Comparison of ENCODE assay signal across 12 mouse cellular contexts in the genomic region with DNA sequence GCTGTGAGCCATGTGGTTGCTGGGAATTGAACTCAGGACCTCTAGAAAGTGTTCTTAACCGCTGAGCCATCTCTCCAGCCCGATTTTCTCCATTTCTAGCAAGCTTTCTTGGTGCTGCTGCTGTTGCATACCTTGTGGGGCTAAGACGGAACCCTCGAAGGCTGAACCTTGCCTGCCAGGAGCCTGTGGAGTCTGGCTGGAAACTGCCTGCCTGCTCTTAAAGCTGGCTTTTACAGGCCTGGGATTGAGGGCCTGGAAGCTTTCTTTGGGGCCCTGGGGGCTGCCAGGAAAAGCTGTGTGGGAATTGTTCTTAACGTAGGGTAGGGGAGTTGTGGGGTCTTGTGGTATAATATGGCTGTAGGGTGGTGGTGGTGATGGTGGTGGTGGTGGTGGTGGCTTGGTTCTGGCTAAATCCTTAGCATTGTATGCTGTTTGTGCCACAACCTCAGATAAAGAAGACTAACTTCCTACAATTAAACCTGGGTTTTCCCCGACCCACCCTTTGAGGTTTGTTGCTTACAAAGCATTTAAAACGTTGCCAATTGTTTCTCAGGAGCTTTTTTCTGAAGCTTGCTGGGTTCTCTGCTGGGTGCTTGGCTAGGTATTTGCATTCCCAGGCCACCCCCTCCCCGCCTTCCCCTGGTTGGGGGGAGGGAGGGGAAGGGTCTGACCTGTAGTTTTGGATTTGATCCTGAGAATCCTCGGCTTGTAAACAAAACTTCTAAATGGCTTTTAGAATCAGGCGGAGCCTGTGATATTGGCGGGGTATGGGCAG. TPM values are rescaled to one million over a fixed set of nuclear protein-coding genes. Genes with fewer than 3 reads are reported as not detected.
DNase-seq lines count a peak whose midpoint lies in the region; ATAC-seq and TF ChIP-seq lines count a peak whose summit lies in the region.
"Had no signal": no experiment of that assay in that cellular context is flagged by ENCODE, and none has a peak within 500 bp of the region (broad histone marks: within the 10 kb centered on the region; RNA-seq: fewer than 3 reads in every experiment).

No protein-coding gene starts in this region.

- ATAC-seq in heart, embryonic 11.5 days (replicated peaks; ENCODE audit: insufficient number of reproducible peaks, low FRiP score, low TSS enrichment) = no peak
- ATAC-seq in liver, postnatal 0 days = no peak
- ATAC-seq in embryonic facial prominence, embryonic 13.5 days (ENCODE audit: insufficient number of reproducible peaks, insufficient read depth, low FRiP score, low TSS enrichment, low read depth) = no peak
- ATAC-seq in neural tube, embryonic 15.5 days (ENCODE audit: low FRiP score) = no peak

- no peak for TF ChIP-seq POLR2A in liver, adult 2 months (IDR thresholded peaks at IDR 0.05; ENCODE audit: extremely low read depth, insufficient read depth, low read length)

- 23% methylated on average over 11 of the region's 11 CpGs for WGBS in heart, embryonic 10.5 days
- WGBS in heart, embryonic 11.5 days (ENCODE audit: insufficient replicate concordance) = 34% methylated on average over 11 of the region's 11 CpGs
- 73% methylated on average over 11 of the region's 11 CpGs for WGBS in liver, adult 2 months
- 59% methylated on average over 11 of the region's 11 CpGs for WGBS in liver, postnatal 0 days (ENCODE audit: insufficient replicate concordance)
- WGBS in embryonic facial prominence, embryonic 13.5 days = 41% methylated on average over 11 of the region's 11 CpGs
- WGBS in neural tube, embryonic 15.5 days = 23% methylated on average over 11 of the region's 11 CpGs

- H3K36me3 ChIP-seq in heart, embryonic 10.5 days = no peaks in the 10 kb centered on the region
- H3K36me3 ChIP-seq in heart, embryonic 11.5 days (ENCODE audit: control insufficient read depth, insufficient read depth, low read length) = no peaks in the 10 kb centered on the region
- no peaks in the 10 kb centered on the region for H3K36me3 ChIP-seq in liver, adult 2 months (ENCODE audit: control insufficient read depth, insufficient read depth, low read length)
- no peaks in the 10 kb centered on the region for H3K36me3 ChIP-seq in liver, postnatal 0 days (replicated peaks; ENCODE audit: insufficient read depth, low read length)
- 0 out of 2 replicates have a peak, but pooled peaks cover 4% of the 10 kb centered on the region for H3K36me3 ChIP-seq in embryonic facial prominence, embryonic 13.5 days
- no peaks in the 10 kb centered on the region for H3K36me3 ChIP-seq in neural tube, embryonic 15.5 days
- H3K36me3 ChIP-seq: midbrain, embryonic 10.5 days had no signal

- no peak for TF ChIP-seq CTCF in liver, adult 2 months (IDR thresholded peaks at IDR 0.05; ENCODE audit: low read depth, low read length)
- TF ChIP-seq CTCF in liver, postnatal 0 days (IDR thresholded peaks at IDR 0.05; ENCODE audit: low read depth) = no peak

- H3K9ac ChIP-seq in heart, embryonic 11.5 days (ENCODE audit: low read depth, low read length) = no peak overlapping the region
- no peak overlapping the region for H3K9ac ChIP-seq in liver, adult 2 months (ENCODE audit: low read depth, low read length)
- no peak overlapping the region for H3K9ac ChIP-seq in liver, postnatal 0 days (replicated peaks)
- H3K9ac ChIP-seq in embryonic facial prominence, embryonic 13.5 days = no peak overlapping the region
- H3K9ac ChIP-seq in neural tube, embryonic 15.5 days (replicated peaks) = no peak overlapping the region

- H3K27ac ChIP-seq in heart, embryonic 10.5 days = peak overlapping the region; percentile 73
- H3K27ac ChIP-seq in heart, embryonic 11.5 days (ENCODE audit: low read depth, low read length) = no peak overlapping the region
- H3K27ac ChIP-seq in liver, adult 2 months (replicated peaks; ENCODE audit: insufficient read depth, low read depth, low read length) = peak overlapping the region; percentile 22
- no peak overlapping the region for H3K27ac ChIP-seq in liver, postnatal 0 days (ENCODE audit: low read depth)
- peak overlapping the region; percentile 0; the same call in 1 of the 2 replicates for H3K27ac ChIP-seq in embryonic facial prominence, embryonic 13.5 days
- 0 out of 2 replicates have a peak overlapping the region, but pooled peaks have one; percentile 33 for H3K27ac ChIP-seq in neural tube, embryonic 15.5 days (replicated peaks)
- H3K27ac ChIP-seq: midbrain, embryonic 10.5 days had no signal

- peaks cover 76% of the 10 kb centered on the region for H3K4me1 ChIP-seq in heart, embryonic 10.5 days
- H3K4me1 ChIP-seq in heart, embryonic 11.5 days (ENCODE audit: control insufficient read depth, insufficient read depth, low read length) = peaks cover 57% of the 10 kb centered on the region
- peaks cover 2% of the 10 kb centered on the region; the same call in 1 of the 2 replicates for H3K4me1 ChIP-seq in liver, adult 2 months (ENCODE audit: control insufficient read depth, insufficient read depth, low read length)
- H3K4me1 ChIP-seq in liver, postnatal 0 days (ENCODE audit: insufficient read depth) = peaks cover 12% of the 10 kb centered on the region
- H3K4me1 ChIP-seq in embryonic facial prominence, embryonic 13.5 days = peaks cover 88% of the 10 kb centered on the region
- peaks cover 31% of the 10 kb centered on the region for H3K4me1 ChIP-seq in neural tube, embryonic 15.5 days

- TF ChIP-seq EP300 in liver, postnatal 0 days (IDR thresholded peaks at IDR 0.05; ENCODE audit: low read depth) = no peak

- no peaks in the 10 kb centered on the region for H3K9me3 ChIP-seq in heart, embryonic 10.5 days
- no peaks in the 10 kb centered on the region for H3K9me3 ChIP-seq in heart, embryonic 11.5 days (replicated peaks; ENCODE audit: control insufficient read depth, low read length)
- H3K9me3 ChIP-seq in liver, postnatal 0 days (ENCODE audit: low read length) = no peaks in the 10 kb centered on the region
- H3K9me3 ChIP-seq in embryonic facial prominence, embryonic 13.5 days = no peaks in the 10 kb centered on the region
- H3K9me3 ChIP-seq in neural tube, embryonic 15.5 days (replicated peaks) = no peaks in the 10 kb centered on the region
- H3K9me3 ChIP-seq: midbrain, embryonic 10.5 days had no signal

- no peak for DNase-seq in heart, embryonic 10.5 days (ENCODE audit: low spot score)
- DNase-seq in liver, adult 2 months (ENCODE audit: extremely low read depth, low read depth, low spot score) = no peak
- DNase-seq in liver, postnatal 0 days = no peak
- no peak for DNase-seq in urinary bladder, adult 18-20 months (ENCODE audit: low spot score in 2 of 2)
- DNase-seq: adrenal gland, postnatal 25 days; lung, adult 2 months; right cerebral cortex, postnatal 14 days; thymus, postnatal 25 days had no signal

- H3K79me2 ChIP-seq in liver, adult 2 months (ENCODE audit: control insufficient read depth, insufficient read depth, low read length) = no peaks in the 10 kb centered on the region

- no peak overlapping the region for H3K4me3 ChIP-seq in heart, embryonic 10.5 days
- H3K4me3 ChIP-seq in heart, embryonic 11.5 days (ENCODE audit: low read depth, low read length) = no peak overlapping the region
- H3K4me3 ChIP-seq in liver, adult 2 months (ENCODE audit: insufficient read depth, low read depth, low read length) = no peak overlapping the region
- H3K4me3 ChIP-seq in liver, postnatal 0 days (ENCODE audit: low read depth, low read length) = no peak overlapping the region
- no peak overlapping the region for H3K4me3 ChIP-seq in embryonic facial prominence, embryonic 13.5 days
- H3K4me3 ChIP-seq in neural tube, embryonic 15.5 days (replicated peaks) = no peak overlapping the region
- H3K4me3 ChIP-seq: midbrain, embryonic 10.5 days had no signal

- peaks cover 49% of the 10 kb centered on the region for H3K27me3 ChIP-seq in heart, embryonic 10.5 days (ENCODE audit: insufficient read depth, poor library complexity, severe bottlenecking)
- 0 out of 2 replicates have a peak, but pooled peaks cover 2% of the 10 kb centered on the region for H3K27me3 ChIP-seq in heart, embryonic 11.5 days (ENCODE audit: control insufficient read depth, insufficient read depth, low read length)
- H3K27me3 ChIP-seq in liver, adult 2 months (ENCODE audit: control insufficient read depth, insufficient read depth, low read length) = no peaks in the 10 kb centered on the region
- H3K27me3 ChIP-seq in liver, postnatal 0 days (ENCODE audit: insufficient read depth, low read length) = no peaks in the 10 kb centered on the region
- H3K27me3 ChIP-seq in embryonic facial prominence, embryonic 13.5 days = no peaks in the 10 kb centered on the region
- H3K27me3 ChIP-seq in neural tube, embryonic 15.5 days (replicated peaks) = peaks cover 79% of the 10 kb centered on the region

- H3K4me2 ChIP-seq in heart, embryonic 11.5 days = no peak overlapping the region
- no peak overlapping the region for H3K4me2 ChIP-seq in liver, postnatal 0 days (ENCODE audit: low read depth, low read length)
- no peak overlapping the region for H3K4me2 ChIP-seq in embryonic facial prominence, embryonic 13.5 days
- H3K4me2 ChIP-seq in neural tube, embryonic 15.5 days = no peak overlapping the region

RNA-seq across cellular contexts. Expression of a gene that starts 7.9 kb away (rescaled TPM):
- polyA plus RNA-seq in heart, embryonic 10.5 days (2016; fragmentation: Nextera tagmentation; extraction: Ambion mirVana) = 19.3 and 33.6 TPM in 2 replicates
- polyA plus RNA-seq in heart, embryonic 11.5 days (2014; fragmentation: Nextera tagmentation; extraction: Ambion mirVana) = 18.5 and 24.8 TPM in 2 replicates
- total RNA-seq in liver, adult 2 months (2014; rRNA removed) = 8.7 and 8.9 TPM in 2 replicates
- 3.0 and 4.1 TPM in 2 replicates for polyA plus RNA-seq in liver, adult 2 months (2012; rRNA removed)
- 4.3 and 4.6 TPM in 2 replicates for polyA plus RNA-seq in liver, postnatal 0 days (2015; fragmentation: Nextera tagmentation; extraction: Ambion mirVana)
- 59.2 and 60.6 TPM in 2 replicates for polyA plus RNA-seq in embryonic facial prominence, embryonic 13.5 days (2015; fragmentation: Nextera tagmentation; extraction: Ambion mirVana)
- 18.2 and 19.4 TPM in 2 replicates for polyA plus RNA-seq in neural tube, embryonic 15.5 days (2015; fragmentation: Nextera tagmentation; extraction: Ambion mirVana)

Comparison
In these comparisons a context has a peak if more than half of its experiments do, and no peak if none do; other contexts are left out.
1. H3K27ac ChIP-seq: peak in heart, embryonic 10.5 days (single experiment), liver, adult 2 months (single experiment), embryonic facial prominence, embryonic 13.5 days (single experiment) and neural tube, embryonic 15.5 days (single experiment); none in heart, embryonic 11.5 days (single experiment) and liver, postnatal 0 days (single experiment).